ENCODE assay signal across 30 mouse cellular contexts in the genomic region with DNA sequence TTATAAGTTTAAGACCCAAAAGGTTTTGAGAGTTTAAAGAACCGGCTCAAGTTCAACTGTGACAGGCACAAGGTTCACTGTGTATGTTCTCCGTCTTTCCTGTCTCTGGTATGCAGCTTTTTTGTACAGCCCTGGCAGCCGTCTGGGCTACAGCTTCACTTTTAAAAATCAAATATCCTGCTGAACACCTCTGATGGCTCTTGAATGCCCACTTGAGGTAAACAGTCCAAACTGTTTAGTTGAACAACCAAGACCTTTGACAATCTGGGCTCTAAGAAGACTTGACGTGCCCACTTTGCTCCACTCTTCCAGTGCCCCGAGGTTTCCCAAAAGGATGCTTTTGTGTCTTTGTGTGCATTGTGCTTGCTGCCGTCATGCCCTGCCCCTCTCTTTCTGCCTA. TPM values are rescaled to one million over a fixed set of nuclear protein-coding genes. Genes with fewer than 3 reads are reported as not detected.
DNase-seq lines count a peak whose midpoint lies in the region; ATAC-seq and TF ChIP-seq lines count a peak whose summit lies in the region.
"Had no signal": no experiment of that assay in that cellular context is flagged by ENCODE, and none has a peak within 500 bp of the region (broad histone marks: within the 10 kb centered on the region; RNA-seq: fewer than 3 reads in every experiment).

No protein-coding gene starts in this region.

- H3K36me3 ChIP-seq in heart, embryonic 14.5 days (ENCODE audit: control insufficient read depth, insufficient read depth, low read length) = no peaks in the 10 kb centered on the region
- no peaks in the 10 kb centered on the region for H3K36me3 ChIP-seq in lung, embryonic 14.5 days (ENCODE audit: insufficient read depth)
- H3K36me3 ChIP-seq: embryonic facial prominence, embryonic 13.5 days; forebrain, embryonic 10.5 days; forebrain, embryonic 15.5 days; limb, embryonic 13.5 days; midbrain, embryonic 10.5 days; midbrain, embryonic 15.5 days; neural tube, embryonic 15.5 days had no signal

- peak overlapping the region; percentile 62 to 94 for H3K27ac ChIP-seq in heart, embryonic 14.5 days (replicated peaks in 1 of 2; ENCODE audit: control insufficient read depth in 1 of 2, insufficient read depth in 1 of 2, low read depth in 2 of 2, low read length in 2 of 2)
- peak overlapping the region; percentile 6; the same call in 1 of the 2 replicates for H3K27ac ChIP-seq in lung, embryonic 14.5 days (ENCODE audit: low read depth)
- H3K27ac ChIP-seq: embryonic facial prominence, embryonic 13.5 days; forebrain, embryonic 10.5 days; forebrain, embryonic 15.5 days; hindbrain, embryonic 14.5 days; layer of hippocampus, adult 2 months; left cerebral cortex, adult 2 months; limb, embryonic 13.5 days; midbrain, embryonic 10.5 days; midbrain, embryonic 15.5 days; neural tube, embryonic 15.5 days had no signal

- no peak overlapping the region for H3K9ac ChIP-seq in heart, embryonic 14.5 days (ENCODE audit: low read length)
- H3K9ac ChIP-seq in lung, embryonic 14.5 days = no peak overlapping the region
- H3K9ac ChIP-seq: embryonic facial prominence, embryonic 13.5 days; forebrain, embryonic 15.5 days; hindbrain, embryonic 14.5 days; limb, embryonic 13.5 days; midbrain, embryonic 15.5 days; neural tube, embryonic 15.5 days had no signal

- peaks cover 18 to 59% of the 10 kb centered on the region in 2 experiments for H3K4me1 ChIP-seq in heart, embryonic 14.5 days (ENCODE audit: control insufficient read depth in 2 of 2, insufficient read depth in 2 of 2, low read length in 2 of 2)
- H3K4me1 ChIP-seq in lung, embryonic 14.5 days (ENCODE audit: insufficient read depth) = no peaks in the 10 kb centered on the region
- H3K4me1 ChIP-seq: midbrain, embryonic 15.5 days; neural tube, embryonic 15.5 days had no signal

- TF ChIP-seq CTCF in lung, embryonic 14.5 days (IDR thresholded peaks at IDR 0.05; ENCODE audit: low read depth) = no peak

- intact Hi-C loops in heart, postnatal 10 days (cut with DNase I) = no loop called here

- 52% methylated on average over 6 of the region's 6 CpGs for WGBS in heart, embryonic 14.5 days
- 52% methylated on average over 6 of the region's 6 CpGs for WGBS in lung, embryonic 14.5 days

- H3K9me3 ChIP-seq in heart, embryonic 14.5 days (ENCODE audit: control insufficient read depth, low read length) = no peaks in the 10 kb centered on the region
- H3K9me3 ChIP-seq in lung, embryonic 14.5 days (ENCODE audit: low read depth, low read length) = no peaks in the 10 kb centered on the region
- H3K9me3 ChIP-seq: embryonic facial prominence, embryonic 13.5 days; forebrain, embryonic 10.5 days; forebrain, embryonic 15.5 days; limb, embryonic 13.5 days; midbrain, embryonic 10.5 days; midbrain, embryonic 15.5 days; neural tube, embryonic 15.5 days had no signal

- no peak for ATAC-seq in heart, embryonic 14.5 days (ENCODE audit: insufficient number of reproducible peaks, insufficient read depth, low FRiP score, low read depth)
- ATAC-seq in lung, embryonic 14.5 days (ENCODE audit: insufficient read depth) = no peak
- ATAC-seq: activated CD4-positive, CD25-positive, alpha-beta regulatory T cell, adult 4 months; forebrain, embryonic 15.5 days; midbrain, embryonic 15.5 days had no signal

- H3K27me3 ChIP-seq in heart, embryonic 14.5 days (ENCODE audit: control insufficient read depth, insufficient read depth, low read length) = no peaks in the 10 kb centered on the region
- H3K27me3 ChIP-seq in lung, embryonic 14.5 days (ENCODE audit: insufficient read depth, low read length) = no peaks in the 10 kb centered on the region
- H3K27me3 ChIP-seq: embryonic facial prominence, embryonic 13.5 days; neural tube, embryonic 15.5 days had no signal

- H3K4me3 ChIP-seq in heart, embryonic 14.5 days (ENCODE audit: control insufficient read depth in 1 of 2, insufficient read depth in 1 of 2, low read depth in 1 of 2, low read length in 2 of 2) = no peak overlapping the region
- H3K4me3 ChIP-seq in lung, embryonic 14.5 days (ENCODE audit: low read depth, low read length) = no peak overlapping the region
- H3K4me3 ChIP-seq: embryonic facial prominence, embryonic 13.5 days; forebrain, embryonic 10.5 days; forebrain, embryonic 15.5 days; layer of hippocampus, adult 2 months; left cerebral cortex, adult 2 months; limb, embryonic 13.5 days; midbrain, embryonic 10.5 days; midbrain, embryonic 15.5 days; neural tube, embryonic 15.5 days had no signal

- no peak overlapping the region for H3K4me2 ChIP-seq in heart, embryonic 14.5 days (ENCODE audit: low read length)
- H3K4me2 ChIP-seq in lung, embryonic 14.5 days = no peak overlapping the region
- H3K4me2 ChIP-seq: embryonic facial prominence, embryonic 13.5 days; forebrain, embryonic 15.5 days; hindbrain, embryonic 14.5 days; limb, embryonic 13.5 days; liver, embryonic 11.5 days; midbrain, embryonic 15.5 days; neural tube, embryonic 15.5 days had no signal

- peak; percentile 76 for DNase-seq in heart, adult 11 months
- no peak for DNase-seq in heart, postnatal 10 days
- no peak for DNase-seq in heart, postnatal 4 days
- DNase-seq in lung, embryonic 14.5 days = no peak
- no peak for DNase-seq in lung, postnatal 10 days
- DNase-seq in testis, postnatal 10 days (ENCODE audit: low spot score) = peak; percentile 24
- DNase-seq in testis, postnatal 14 days (ENCODE audit: low spot score) = no peak
- DNase-seq: adrenal gland, adult 2 months; adrenal gland, postnatal 36 days; cerebellum, adult 18-20 months; cerebellum, postnatal 10 days; gastrocnemius, postnatal 25 days; kidney, adult 18-20 months; kidney, postnatal 36 days; retina, postnatal 1 day; right cerebral cortex, postnatal 14 days; thymus, postnatal 14 days had no signal

RNA-seq across cellular contexts. Expression of gene Scmh1, which starts 13.5 kb away (rescaled TPM):
- 10 to 100 TPM; 77.3 to 80.1 TPM for total RNA-seq in heart, postnatal 10 days (2021)
- 81.6 and 85.3 TPM in 2 replicates for polyA plus RNA-seq in heart, embryonic 14.5 days (2014; fragmentation: Nextera tagmentation; extraction: Ambion mirVana)
- total RNA-seq in heart, postnatal 4 days (2021) = 100 to 1,000 TPM; 104 to 106 TPM
- 43.0 and 48.5 TPM in 2 replicates for polyA plus RNA-seq in lung, embryonic 14.5 days (2014; fragmentation: Nextera tagmentation; extraction: Ambion mirVana)

Comparison
In these comparisons a context has a peak if more than half of its experiments do, and no peak if none do; other contexts are left out.
1. DNase-seq: peak in heart, adult 11 months (single experiment) and testis, postnatal 10 days (single experiment); none in heart, postnatal 10 days (0 of 2), heart, postnatal 4 days (single experiment), lung, embryonic 14.5 days (single experiment), lung, postnatal 10 days (single experiment) and testis, postnatal 14 days (single experiment).